Mouse (Mus musculus) adrenal gland, adult 18-20 months (tissue): ENCODE results near the gene Abcb6. TPM values are rescaled to one million over a fixed set of nuclear protein-coding genes. Genes with fewer than 3 reads are reported as not detected.

Source experiments
- microRNA-seq, 2 experiments: library from miRNA; unstranded; fragments of <30 nt; microRNA quantifications; one replicate each; pipeline ENCODE4 v1.2.0; 2021; ENCODE audit warnings: borderline number of aligned reads in 2 of 2
- total RNA-seq, 2 experiments: library from RNA; stranded (reverse); gene quantifications; 1 replicate in 1 of 2; 2 replicates in 1 of 2; pipeline ENCODE4 v1.2.3; 2021

Gene Abcb6
- total RNA-seq, 2 experiments from 2014 or later, result 23.1 to 23.3 TPM

Small RNAs within 50 kb of the gene (microRNA-seq; reads per million reads assigned to microRNA genes)
- 0 reads per million in 2 experiments for gene Gm27943

Other genes starting within 250 kb of the Abcb6 start
- gene Cfap65, start 244.8 kb downstream of the Abcb6 start, total RNA-seq, result not detected
- gene Ihh, start 228.7 kb downstream of the Abcb6 start, total RNA-seq, result under 1 TPM; 0.13 to 0.20 TPM
- 1 to 10 TPM; 6.1 to 7.4 TPM for gene Nhej1, start 55.2 kb downstream of the Abcb6 start, total RNA-seq
- gene Slc23a3, start 46.5 kb downstream of the Abcb6 start, total RNA-seq, result under 1 TPM; 0.32 to 0.63 TPM
- 10 to 100 TPM; 32.3 to 33.2 TPM for gene Cnppd1, start 37.7 kb downstream of the Abcb6 start, total RNA-seq
- 10 to 100 TPM; 86.5 to 95.1 TPM for gene Retreg2, start 37.6 kb downstream of the Abcb6 start, total RNA-seq
- 10 to 100 TPM; 29.4 to 31.8 TPM for gene Zfand2b, start 11.7 kb downstream of the Abcb6 start, total RNA-seq
- gene Ankzf1, start 11.8 kb upstream of the Abcb6 start, total RNA-seq, result 10 to 100 TPM; 13.0 to 18.5 TPM
- gene Atg9a, start 11.8 kb upstream of the Abcb6 start, total RNA-seq, result 10 to 100 TPM; 38.0 to 42.7 TPM
- 10 to 100 TPM; 16.6 to 22.8 TPM for gene Glb1l, start 30.4 kb upstream of the Abcb6 start, total RNA-seq
- 100 to 1,000 TPM; 117 to 119 TPM for gene Stk16, start 30.4 kb upstream of the Abcb6 start, total RNA-seq
- 100 to 1,000 TPM in 1 of 2 experiments, 10 to 100 TPM in 1; 48.9 to 119 TPM for gene Tuba4a, start 39.5 kb upstream of the Abcb6 start, total RNA-seq
- not detected for gene A630095N17Rik, start 51.7 kb upstream of the Abcb6 start, total RNA-seq
- gene Dnajb2, start 56.0 kb upstream of the Abcb6 start, total RNA-seq, result 100 to 1,000 TPM; 118 to 204 TPM
- 10 to 100 TPM; 51.0 to 59.5 TPM for gene Ptprn, start 84.1 kb upstream of the Abcb6 start, total RNA-seq
- 100 to 1,000 TPM; 141 to 165 TPM for gene Resp18, start 98.0 kb upstream of the Abcb6 start, total RNA-seq
- 10 to 100 TPM; 90.1 to 90.6 TPM for gene Dnpep, start 137.6 kb upstream of the Abcb6 start, total RNA-seq
- 10 to 100 TPM; 15.9 to 21.3 TPM for gene Des, start 179.9 kb upstream of the Abcb6 start, total RNA-seq
- gene Speg, start 194.9 kb upstream of the Abcb6 start, total RNA-seq, result 10 to 100 TPM in 1 of 2 experiments, 1 to 10 TPM in 1; 7.3 to 10.8 TPM